Mouse (Mus musculus): ENCODE data around the gene Aes.

The Aes gene

DNA sequence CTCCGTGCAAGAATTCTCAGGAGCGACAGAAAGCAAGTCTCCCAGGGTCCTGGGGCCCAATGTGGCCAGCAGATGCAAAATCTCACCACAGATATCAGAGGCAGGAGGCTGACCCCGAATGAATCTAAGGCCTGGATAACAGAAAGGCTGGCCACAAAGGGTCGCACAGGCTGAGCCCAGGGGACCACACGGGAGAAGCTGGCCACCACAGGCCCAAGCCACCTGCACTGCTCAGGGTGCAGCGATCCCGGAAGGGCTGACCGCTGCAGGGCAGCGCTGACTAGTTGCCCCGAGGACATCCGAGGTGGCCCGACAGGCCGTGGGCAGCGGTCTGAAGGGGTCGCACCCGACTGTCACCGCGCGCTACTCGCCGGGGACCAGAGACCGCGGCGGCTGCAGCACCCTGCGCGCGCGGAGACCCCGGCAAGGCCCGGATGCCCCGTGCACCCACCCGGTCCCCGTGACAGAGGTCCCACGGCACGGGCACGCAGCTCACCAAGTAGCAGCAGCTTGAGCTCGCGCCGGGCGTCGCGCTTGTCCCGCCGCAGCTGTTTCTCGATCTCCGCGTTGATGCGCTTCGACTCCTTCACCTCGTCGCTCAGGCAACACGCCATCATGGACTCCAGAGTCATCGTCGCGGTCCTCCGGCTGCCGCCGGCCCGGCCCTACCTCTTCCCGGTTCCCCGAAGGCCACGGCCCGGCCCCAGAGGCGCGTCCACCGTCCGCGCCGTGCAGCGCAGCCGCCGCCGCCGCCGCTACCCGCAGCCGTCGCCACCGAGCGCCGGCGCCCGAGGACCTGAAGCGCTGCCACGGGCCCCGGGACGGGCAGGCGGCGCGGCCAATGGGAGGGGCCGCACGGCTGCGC lies 14.8 kb upstream of the Aes start:
- peak in 1 of 2 experiments; percentile 42 for DNase-seq (ENCODE audit: low spot score in 2 of 2)

DNA sequence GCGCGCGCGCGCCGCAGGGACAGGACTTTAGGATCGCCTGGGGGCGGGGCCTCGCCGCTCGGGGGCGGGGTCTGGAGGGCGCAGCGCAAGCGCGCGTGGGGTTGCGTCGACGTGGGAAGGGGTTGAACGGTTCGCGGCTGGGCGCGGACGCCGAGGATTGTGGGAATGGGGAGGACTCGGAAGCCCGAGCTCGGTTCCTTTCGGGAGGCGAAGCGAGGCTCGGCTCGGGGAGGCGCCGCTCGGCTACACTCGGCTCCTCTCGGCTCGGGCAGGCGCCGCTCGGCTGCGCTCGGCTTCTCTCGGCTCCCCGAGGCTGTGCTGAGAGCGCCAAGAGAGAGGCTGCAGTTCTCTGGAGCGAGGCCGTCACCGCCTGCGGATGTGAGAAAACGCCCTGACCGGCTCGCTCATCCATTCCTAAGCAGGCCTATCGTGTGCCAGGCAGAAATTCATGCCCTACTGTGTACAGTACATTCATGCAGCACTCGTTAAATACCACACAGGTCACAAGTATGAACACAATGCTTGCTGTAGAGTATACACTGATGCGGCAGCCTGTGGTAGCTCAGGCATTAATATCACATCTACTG lies 14.0 kb upstream of the Aes start, which contains the start of gene Gna11:
Gna11 (minus strand) TSS at position 30 of the 587 bp plus-strand sequence.
- DNase-seq (ENCODE audit: low spot score in 2 of 2): peak; percentile 99 to 100

DNA sequence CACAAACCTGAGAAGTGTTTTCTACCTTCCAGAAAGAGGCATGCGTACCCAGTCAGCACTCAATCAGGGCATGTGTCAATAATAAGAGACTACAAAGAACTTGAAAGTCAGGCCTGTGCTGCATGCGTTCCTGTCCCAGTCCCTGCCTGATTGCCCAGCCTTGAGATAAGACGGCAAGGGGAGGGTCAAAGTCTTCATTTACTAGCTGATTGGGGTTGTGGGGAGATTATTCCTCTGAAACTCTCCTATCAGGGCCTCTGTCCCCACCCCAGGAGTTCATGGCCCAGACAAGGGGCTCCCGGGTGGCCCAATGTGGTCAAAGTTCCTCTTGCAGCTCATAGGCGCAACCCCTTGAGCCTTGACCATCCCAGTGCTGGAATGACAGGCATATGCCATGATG lies 13.0 kb upstream of the Aes start:
- no peak for DNase-seq (ENCODE audit: low spot score in 2 of 2)

GRCm38 (mm10) chr10:81546788-81547571 lies 12.3 kb upstream of the Aes start:
- DNase-seq (ENCODE audit: low spot score in 2 of 2): no peak

DNA sequence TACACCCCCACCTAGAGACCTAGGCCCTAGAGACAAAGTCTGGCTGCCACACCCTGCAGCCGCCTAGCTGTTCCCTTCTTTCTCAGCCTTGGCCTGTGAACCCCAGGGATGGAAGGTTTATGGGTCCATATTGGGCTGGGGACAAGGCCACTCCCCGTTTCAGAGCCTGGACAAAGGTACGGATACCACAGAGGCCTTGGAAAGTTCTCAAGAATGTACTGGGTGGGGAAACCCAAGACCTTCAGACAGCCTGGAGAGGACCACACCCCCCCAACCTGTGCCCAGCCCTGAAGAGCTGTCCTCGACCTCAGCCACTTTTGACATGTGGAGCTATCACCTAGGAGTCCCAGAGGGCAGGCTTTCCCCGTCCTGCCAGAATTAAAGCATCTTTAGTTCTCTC lies 10.3 kb upstream of the Aes start:
- no peak for DNase-seq (ENCODE audit: low spot score in 2 of 2)

DNA sequence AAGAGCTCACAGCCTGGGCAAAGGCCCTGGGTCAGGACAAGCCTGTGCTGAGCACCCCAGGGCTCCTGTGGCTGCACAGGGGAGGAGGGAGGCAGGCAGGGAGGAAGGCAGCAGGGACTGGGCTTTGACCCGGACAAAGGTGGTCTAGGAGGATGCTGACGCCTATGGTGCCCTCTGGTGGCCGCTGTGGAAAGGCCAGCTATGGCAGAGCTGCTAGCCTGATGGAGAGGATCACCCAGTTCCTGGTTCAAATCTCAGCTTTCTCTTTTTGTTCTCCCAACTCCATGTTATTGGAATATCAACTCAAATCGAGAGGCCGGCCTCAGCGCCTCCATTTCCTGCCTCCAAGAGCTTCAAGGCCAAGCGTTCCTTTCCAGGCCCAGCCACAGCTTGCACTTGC lies 9.0 kb upstream of the Aes start:
- DNase-seq (ENCODE audit: low spot score in 2 of 2): peak; percentile 73 to 88

DNA sequence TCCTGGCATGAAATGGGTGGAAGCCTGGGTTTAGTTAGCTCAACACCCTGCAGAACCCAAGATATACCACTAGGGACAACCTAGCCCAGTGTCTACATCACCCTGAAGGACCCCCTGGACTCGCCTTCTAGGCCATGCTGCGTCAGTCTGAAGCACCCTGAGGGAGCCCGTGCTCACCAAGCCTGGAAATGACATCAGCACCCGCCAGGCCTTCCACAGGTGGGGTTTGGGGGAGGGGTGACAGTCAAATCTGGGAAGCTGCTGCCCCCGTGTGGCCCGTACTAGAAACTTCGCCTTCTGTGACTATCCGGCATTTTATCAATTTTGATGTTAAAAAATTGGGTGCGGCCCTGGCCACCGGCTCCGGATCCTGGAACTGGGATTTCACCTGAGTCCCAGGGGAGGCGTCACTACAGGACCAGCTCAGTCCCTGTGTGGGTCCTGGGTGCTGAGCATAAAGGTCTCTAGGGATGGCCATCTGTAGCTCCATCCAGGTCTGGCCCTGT lies 7.6 kb upstream of the Aes start:
- DNase-seq (ENCODE audit: low spot score in 2 of 2): peak; percentile 68 to 86

- peak in 1 of 2 experiments; percentile 75 for DNase-seq (ENCODE audit: low spot score in 2 of 2)
These were observed 6.1 kb upstream of the Aes start for GRCm38 (mm10) chr10:81553232-81553631.

DNA sequence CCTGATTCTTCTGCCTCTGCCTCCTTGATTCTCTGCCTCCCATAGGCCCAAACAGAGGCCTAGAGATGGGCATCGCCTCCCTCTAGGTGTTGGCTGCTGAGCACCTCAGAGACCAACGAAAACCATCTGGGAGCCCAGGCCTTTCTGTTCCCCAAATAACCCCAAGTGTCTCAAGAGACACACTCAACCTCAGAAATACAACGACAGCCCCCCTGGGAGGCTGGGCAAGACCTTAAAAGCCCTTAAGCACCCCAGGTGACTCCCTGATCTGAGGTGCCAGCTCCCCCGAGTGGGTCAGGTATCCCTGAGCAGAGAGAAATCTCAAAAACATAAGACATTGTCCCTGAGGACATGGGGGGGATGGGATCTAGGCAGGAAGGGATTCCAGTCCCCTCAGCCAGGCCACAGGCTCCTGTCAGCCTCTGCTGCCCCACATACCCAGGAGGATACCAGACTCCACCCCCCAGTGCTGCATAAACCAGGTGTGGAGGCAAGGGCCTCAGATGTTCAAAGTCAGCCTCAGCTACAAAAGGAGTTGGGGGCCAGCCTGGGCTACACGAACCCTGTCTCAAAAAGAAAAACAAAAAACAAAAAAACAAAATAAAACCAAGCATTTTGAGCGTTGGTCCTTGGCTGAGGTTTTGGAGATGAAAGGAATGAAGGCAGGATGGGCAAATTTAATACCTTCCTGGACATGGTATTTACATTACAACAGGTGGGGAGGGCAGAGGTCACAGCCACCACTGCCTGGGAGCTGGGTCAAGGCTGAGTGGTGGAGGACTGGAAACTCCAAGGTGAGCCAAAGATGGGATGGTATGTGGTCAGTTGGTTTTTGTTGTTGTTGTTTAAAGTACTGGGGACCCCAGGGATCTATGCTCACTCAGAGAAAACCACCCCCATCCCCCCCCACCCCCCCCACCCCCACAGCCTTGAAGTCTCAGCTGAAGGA lies 5.2 kb upstream of the Aes start:
- peak in 1 of 2 experiments; percentile 48 for DNase-seq (ENCODE audit: low spot score in 2 of 2)

DNA sequence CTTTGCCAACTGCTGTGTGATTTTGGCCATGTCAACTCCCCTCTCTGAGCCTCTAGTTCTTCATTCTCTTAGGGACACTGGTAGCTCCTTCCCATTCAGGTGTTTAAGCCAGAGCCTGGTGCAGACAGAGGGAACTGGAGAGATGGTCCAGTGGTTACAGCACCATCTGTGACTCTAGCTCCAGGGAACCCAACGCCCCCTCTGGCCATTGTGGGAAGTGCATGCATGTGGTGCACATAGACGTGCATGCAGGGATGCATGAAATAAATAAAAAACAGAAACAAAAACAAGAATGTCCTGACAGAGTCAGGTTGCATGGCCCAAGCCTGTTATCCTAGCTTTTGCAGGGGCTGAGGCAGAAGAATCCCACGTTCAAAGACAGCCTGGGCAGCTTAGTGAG lies 3.0 kb upstream of the Aes start:
- peak in 1 of 2 experiments; percentile 54 for DNase-seq (ENCODE audit: low spot score in 2 of 2)

DNA sequence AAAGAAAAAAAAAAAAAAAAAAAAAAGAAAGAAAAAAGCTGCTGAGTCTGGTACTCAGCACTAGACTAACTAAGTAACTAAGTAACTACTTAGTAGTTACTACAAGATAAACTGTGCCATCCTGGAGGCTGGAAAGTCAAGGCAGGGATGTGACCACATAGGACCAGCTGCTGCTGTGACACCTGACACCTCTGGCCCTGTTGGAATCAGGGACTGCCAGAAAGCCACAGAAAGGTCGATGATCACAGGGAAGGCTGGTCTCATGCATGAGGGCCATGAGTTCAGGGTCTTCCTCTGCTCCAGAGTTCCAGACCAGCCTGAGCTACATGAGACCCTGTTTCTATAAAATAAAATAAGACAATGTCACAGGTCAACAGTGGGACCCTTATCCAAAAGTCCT lies 1.8 kb upstream of the Aes start:
- no peak for DNase-seq (ENCODE audit: low spot score in 2 of 2)

- DNase-seq (ENCODE audit: low spot score in 2 of 2): peak; percentile 71 to 75
These were observed 595 bp downstream of the Aes start for GRCm38 (mm10) chr10:81559627-81560539.

GRCm38 (mm10) chr10:81560719-81561459 lies 1.6 kb downstream of the Aes start:
- peak; percentile 50 to 76 for DNase-seq (ENCODE audit: low spot score in 2 of 2)

DNA sequence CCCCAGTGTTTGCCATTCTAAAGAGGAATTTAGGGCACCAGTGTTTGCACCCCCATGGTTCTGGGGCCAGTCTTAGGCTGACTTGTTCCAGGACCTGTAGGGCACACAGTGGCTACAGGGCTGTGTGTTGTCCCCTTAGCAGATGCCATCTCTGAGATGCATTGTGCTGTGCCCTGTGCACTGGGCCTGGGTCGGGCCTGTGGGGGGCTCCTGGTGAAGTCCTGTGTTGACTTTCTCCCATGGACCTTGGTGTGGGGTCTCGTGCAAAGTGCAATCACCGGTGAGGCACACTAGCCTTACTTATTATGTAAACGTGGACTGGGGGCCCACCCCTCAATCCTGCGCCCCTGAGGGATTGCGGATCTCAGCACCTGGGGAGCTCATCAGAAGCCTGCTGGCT lies 3.1 kb downstream of the Aes start:
- DNase-seq (ENCODE audit: low spot score in 2 of 2): no peak

GRCm38 (mm10) chr10:81563481-81563880 lies 4.2 kb downstream of the Aes start:
- DNase-seq (ENCODE audit: low spot score in 2 of 2): no peak

DNA sequence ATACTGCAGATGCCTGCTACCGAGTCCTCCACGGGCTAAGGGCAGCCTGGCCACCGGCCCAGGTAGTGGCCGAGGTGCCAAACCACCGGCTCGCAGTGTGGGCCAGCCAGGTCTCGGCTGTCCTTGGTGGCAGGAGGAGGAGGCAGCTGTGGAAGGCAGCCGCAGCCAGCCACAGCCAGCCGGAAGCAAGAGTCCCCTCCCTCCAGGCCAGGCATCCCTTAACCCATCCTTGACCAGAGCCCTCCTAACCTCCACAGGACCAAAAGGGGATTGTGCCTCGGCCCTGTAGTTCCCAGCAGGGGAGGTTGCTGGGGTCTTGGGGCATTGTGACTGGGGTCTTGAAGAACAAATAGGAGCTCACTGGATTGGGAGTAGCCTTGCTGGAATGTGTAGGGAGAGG lies 4.9 kb downstream of the Aes start:
- no peak for DNase-seq (ENCODE audit: low spot score in 2 of 2)

DNA sequence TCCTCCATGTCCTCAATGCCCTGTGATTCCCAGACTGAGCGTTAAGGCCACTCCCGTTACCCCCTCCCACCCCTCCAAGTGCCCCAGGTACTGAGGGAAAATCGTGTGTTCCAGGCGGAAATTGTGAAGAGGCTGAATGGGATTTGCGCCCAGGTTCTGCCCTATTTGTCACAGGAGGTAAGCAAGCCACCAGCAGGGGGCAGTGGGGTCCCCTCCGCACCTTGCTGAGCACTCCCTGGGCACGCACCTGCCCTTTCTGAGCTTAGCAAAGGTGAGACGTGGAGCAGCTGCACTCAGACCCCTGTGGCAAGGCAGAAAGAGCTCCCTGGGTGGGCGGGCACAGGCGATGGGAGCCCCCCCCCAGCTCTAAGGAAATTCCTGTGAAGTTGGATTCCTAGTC lies 5.4 kb downstream of the Aes start:
- DNase-seq (ENCODE audit: low spot score in 2 of 2): peak in 1 of 2 experiments; percentile 81

DNA sequence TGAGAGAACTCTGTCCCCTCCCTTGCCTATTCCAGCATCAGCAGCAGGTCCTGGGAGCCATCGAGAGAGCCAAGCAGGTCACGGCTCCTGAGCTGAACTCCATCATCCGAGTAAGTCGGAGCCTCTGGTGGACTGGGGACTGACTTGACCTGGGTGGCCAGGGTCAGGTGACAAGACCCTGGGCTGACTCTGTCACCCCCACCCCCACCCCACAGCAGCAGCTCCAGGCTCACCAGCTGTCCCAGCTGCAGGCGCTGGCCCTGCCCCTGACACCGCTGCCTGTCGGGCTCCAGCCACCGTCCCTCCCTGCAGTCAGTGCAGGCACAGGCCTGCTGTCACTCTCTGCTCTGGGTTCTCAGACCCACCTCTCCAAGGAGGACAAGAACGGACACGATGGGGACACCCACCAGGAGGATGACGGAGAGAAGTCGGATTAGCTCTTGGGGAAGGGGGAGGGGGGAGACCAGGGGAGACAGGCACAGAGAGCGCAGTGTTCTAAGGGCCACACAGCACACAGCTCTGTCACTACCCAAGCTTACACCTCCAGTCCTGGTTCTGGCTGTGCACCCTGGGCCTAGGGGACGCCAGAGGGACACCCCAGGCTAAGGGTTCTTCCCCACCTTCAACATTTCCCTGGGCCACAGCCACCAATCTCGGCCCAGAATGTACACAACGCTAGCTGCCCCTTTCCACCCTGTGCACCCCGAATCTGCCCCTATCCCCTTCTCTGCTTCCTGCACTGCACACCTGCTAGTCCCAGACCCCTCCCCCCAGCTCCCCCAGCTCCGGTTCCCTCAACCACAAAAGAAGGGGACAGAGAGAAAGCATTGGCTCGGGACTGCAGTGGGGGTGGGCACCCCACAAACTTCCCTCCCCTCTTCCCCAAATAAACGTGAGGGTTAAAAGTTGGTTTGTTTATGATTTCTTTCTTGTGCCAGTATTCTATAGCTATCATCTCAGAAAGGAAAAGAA lies 6.3 kb downstream of the Aes start:
- DNase-seq (ENCODE audit: low spot score in 2 of 2): no peak

Measured in spleen, postnatal 10 days (tissue).